Mouse (Mus musculus): ENCODE data around the gene Gm4216.
"Not testable (repeated sequence)": the region's sequence is repeated elsewhere in the genome, so short reads cannot be mapped to it uniquely, and the experiment has no call there.

Gm4216 gene

DNA sequence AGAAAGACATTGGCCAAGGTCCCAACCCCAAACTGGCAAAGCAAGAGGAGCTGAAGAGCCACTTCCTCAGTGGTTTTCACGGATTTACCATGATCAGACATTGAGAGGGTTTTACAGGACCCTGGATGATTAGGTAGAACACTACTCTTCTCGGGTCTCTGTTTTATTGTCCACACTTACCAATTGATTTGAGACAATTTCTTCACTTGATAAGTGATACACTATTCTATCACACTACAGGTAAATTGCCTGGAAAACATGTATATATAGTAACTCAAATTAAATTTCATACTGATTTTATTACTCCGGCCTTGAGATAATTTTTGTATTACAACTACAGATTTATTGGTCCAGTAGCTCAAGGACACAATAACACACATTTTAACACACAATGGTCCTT, at the start of gene Gm4216:
Gm4216 (minus strand) TSS at position 101 of the 400 bp plus-strand sequence.
- CTCF ChIA-PET = not testable (repeated sequence)

- CTCF ChIA-PET = not testable (repeated sequence)
These were observed 47.6 kb upstream of the Gm4216 start, which contains the start of gene Gm8720 for GRCm38 (mm10) chr7:23067356-23067755. TSS of gene Gm8720 (minus strand) at chr7:23067456.

- CTCF ChIA-PET = not testable (repeated sequence)
These were observed 35.5 kb upstream of the Gm4216 start, which contains the start of gene Vmn1r163 for GRCm38 (mm10) chr7:23055240-23055639. TSS of gene Vmn1r163 (plus strand) at chr7:23055540.

DNA sequence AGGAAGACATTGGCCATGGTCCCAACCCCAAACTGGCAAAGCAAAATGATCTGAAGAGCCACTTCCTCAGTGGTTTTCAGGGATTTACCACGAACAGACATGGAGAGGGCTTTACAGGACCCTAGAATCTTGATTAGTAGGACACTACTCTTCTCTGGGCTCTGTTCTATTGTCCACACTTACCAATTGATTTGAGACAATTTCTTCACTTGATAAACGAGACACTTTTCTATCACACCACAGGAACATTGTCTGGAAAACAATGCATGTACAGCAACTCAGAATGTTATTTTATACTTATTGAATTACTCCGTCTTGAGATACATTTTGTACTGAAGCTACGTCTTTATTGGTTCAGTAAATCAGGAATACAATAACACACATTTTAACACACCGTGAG, 35.1 kb downstream of the Gm4216 start, which contains the start of gene Gm4214:
Gm4214 (minus strand) TSS at position 101 of the 400 bp plus-strand sequence.
- CTCF ChIA-PET = not testable (repeated sequence)

Data from spleen, embryonic (tissue).